Mouse (Mus musculus) CD4-positive, CD25-positive, alpha-beta regulatory T cell, adult 2 months (primary cell): ENCODE results near the gene Zfp12.
"Not testable (repeated sequence)": the region's sequence is repeated elsewhere in the genome, so short reads cannot be mapped to it uniquely, and the experiment has no call there.

ENCODE experiments used
- DNase-seq: peaks from one replicate; pipeline ENCODE4 v3.0.0-alpha.2; 2012; ENCODE audit warnings: low read depth, low spot score

The Zfp12 gene

GRCm38 (mm10) chr5:143235028-143235693 is at the start of gene Zfp12:
Gene Zfp12 (plus strand): TSS chr5:143235163.
- DNase-seq = peak; percentile 97

- DNase-seq = not testable (repeated sequence)
Measured at GRCm38 (mm10) chr5:143188014-143188413, 46.9 kb upstream of the Zfp12 start.

GRCm38 (mm10) chr5:143192806-143193205 is 42.2 kb upstream of the Zfp12 start:
- DNase-seq = no peak

GRCm38 (mm10) chr5:143194747-143195146 is 40.2 kb upstream of the Zfp12 start:
- not testable (repeated sequence) for DNase-seq

- no peak for DNase-seq
Measured at GRCm38 (mm10) chr5:143195166-143195565, 39.8 kb upstream of the Zfp12 start.

- no peak for DNase-seq
Measured at GRCm38 (mm10) chr5:143196506-143196905, 38.5 kb upstream of the Zfp12 start.

- peak; percentile 20 for DNase-seq
Measured at GRCm38 (mm10) chr5:143205015-143205414, 29.9 kb upstream of the Zfp12 start.

GRCm38 (mm10) chr5:143213832-143214231 is 21.1 kb upstream of the Zfp12 start:
- no peak for DNase-seq

GRCm38 (mm10) chr5:143220996-143221395 is 14.0 kb upstream of the Zfp12 start:
- DNase-seq = no peak

- no peak for DNase-seq
Measured at GRCm38 (mm10) chr5:143222287-143222686, 12.7 kb upstream of the Zfp12 start.

GRCm38 (mm10) chr5:143226790-143227189 is 8.2 kb upstream of the Zfp12 start, which contains the start of gene Spdye4a:
Gene Spdye4a (minus strand): TSS chr5:143226890.
- DNase-seq = no peak

GRCm38 (mm10) chr5:143236036-143236435 is 1.1 kb downstream of the Zfp12 start:
- no peak for DNase-seq

GRCm38 (mm10) chr5:143244926-143245325 is 10.0 kb downstream of the Zfp12 start:
- DNase-seq = no peak

GRCm38 (mm10) chr5:143252039-143252438 is 17.1 kb downstream of the Zfp12 start:
- DNase-seq = no peak

- no peak for DNase-seq
Measured at GRCm38 (mm10) chr5:143252791-143253185, 17.8 kb downstream of the Zfp12 start.

GRCm38 (mm10) chr5:143253186-143253880 is 18.4 kb downstream of the Zfp12 start:
- peak; percentile 19 for DNase-seq

- DNase-seq = no peak
Measured at GRCm38 (mm10) chr5:143253881-143254486, 19.0 kb downstream of the Zfp12 start.

- no peak for DNase-seq
Measured at GRCm38 (mm10) chr5:143254487-143255130, 19.6 kb downstream of the Zfp12 start.

GRCm38 (mm10) chr5:143255131-143255519 is 20.2 kb downstream of the Zfp12 start:
- DNase-seq = no peak

GRCm38 (mm10) chr5:143255802-143256201 is 20.8 kb downstream of the Zfp12 start:
- no peak for DNase-seq

- DNase-seq = no peak
Measured at GRCm38 (mm10) chr5:143261636-143262035, 26.7 kb downstream of the Zfp12 start.

- DNase-seq = no peak
Measured at GRCm38 (mm10) chr5:143264689-143265088, 29.7 kb downstream of the Zfp12 start.
